Mouse (Mus musculus): Measurements from ENCODE around the gene Vps13d.

Vps13d gene

DNA sequence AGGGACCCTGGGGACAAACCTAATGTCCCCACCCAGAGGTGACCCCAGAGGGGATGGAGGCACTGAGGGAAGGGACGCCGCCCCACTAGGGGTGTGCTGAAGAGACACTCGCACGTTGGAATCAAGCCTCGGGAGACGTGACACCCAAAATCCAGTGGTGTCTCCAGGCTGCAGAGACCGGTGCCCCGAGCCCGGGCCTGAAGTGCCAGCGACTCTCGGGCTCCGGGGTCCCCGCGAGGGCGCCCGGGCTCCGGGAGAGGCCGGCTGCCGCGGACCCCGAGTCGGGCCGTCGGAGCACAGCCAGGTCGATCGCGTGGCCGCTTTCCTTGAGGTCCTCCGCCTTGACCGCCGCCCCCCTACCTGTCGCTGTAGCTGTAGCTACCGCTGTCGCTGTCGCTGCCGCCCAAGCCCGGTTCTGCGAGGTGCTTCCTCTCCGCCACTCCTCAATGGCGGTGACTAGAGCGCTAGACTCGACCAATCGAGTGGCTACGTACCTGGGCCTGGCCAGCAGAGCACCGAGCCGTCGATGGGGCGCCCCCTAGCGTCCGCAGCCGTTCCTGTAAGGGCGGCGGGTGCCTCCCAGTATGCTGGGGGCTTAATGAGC is at the start of gene Vps13d:
TSS of gene Vps13d (minus strand) at position 447 of the 604 bp plus-strand sequence.
- DNase-seq = peak; percentile 95

DNA sequence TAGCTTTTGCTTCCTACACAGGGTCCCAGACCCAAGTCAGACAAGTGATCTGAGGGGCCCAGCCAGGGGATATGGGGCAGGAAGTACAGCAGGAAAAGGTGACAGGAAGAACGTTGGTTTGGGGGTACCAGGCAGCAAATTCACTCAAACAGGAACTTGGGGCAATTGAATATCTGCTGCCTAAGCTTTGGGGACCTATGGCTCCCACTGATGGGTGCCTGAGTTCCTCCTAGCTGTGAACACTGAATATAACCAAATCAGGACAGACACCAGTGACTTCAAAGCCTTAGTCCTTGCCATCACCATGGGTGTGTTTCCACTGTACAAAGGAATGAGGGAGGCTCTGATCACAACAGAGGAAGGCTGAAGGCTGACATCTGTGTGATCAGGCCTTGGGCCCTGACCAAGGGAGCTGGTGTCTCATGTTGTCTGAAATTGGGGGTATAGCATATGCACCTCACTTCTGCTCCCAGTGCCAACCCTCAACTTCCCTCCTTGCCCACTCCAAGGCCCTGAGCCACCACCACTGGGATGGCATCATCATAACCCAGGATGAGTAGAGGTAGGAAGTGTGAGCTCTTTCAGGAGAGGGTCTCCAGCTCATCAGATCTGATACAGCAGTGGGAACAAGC is 48.0 kb upstream of the Vps13d start:
- DNase-seq = no peak

DNA sequence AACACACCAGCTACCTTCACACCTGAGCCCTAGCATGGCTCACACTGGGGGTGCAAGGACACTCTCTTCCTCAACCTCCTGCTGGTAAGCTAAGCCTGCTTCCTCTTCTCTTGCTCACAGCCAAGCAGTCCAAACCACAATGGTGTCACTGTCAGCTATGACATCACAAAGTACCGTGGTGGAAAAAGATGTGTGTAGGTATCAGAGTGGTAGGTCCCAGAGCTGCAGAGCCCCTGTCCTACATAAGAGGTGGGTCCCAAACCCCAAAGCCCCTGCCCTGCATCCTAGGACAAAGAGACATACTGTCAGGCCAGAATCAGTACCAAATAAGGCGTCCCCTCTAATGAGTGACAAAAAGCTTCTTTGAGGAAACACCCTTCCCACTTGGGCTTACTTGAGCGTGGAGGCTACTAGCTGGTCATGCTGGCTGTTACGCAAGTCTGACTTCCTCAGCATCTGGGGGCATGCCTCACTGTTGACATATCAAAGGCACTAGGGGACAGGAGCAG is 46.0 kb upstream of the Vps13d start:
- DNase-seq = no peak

DNA sequence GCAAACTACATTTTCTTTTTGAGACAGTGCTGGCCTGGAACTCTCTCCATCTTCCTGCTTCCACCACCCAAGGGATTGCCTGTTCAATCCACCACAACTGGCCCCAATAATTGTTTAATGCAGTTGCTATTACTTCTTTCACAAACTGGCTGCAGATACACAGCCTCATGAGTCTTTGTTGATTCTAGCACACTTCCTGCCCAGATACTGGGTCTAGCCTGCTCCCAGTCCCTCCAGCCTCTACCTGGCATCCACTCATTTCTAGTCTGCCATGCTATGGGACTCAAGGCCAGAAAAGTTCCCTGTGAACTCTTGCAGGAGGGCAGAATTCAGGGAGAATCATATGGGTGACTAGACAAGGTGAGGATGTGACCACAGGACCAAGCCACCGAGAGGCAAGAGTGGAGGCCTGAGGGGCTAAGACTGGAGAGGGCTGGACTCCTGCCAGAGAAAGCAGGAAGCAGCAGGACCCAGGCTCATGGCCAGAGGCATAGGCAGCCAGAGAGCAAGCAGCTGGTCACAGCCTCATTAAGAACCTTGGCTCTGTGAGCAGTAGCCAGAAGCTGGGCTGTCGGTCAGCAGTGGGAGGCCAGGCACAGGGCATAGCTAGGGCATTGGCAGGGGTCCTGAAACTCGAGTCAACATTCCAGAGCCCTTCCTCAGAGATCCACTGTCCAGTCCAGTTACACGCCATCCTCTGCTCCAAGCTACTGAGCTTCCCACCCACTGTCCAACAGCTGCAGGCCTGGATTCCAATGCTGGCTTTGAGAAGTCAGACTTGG is 44.4 kb upstream of the Vps13d start:
- DNase-seq = peak; percentile 58

DNA sequence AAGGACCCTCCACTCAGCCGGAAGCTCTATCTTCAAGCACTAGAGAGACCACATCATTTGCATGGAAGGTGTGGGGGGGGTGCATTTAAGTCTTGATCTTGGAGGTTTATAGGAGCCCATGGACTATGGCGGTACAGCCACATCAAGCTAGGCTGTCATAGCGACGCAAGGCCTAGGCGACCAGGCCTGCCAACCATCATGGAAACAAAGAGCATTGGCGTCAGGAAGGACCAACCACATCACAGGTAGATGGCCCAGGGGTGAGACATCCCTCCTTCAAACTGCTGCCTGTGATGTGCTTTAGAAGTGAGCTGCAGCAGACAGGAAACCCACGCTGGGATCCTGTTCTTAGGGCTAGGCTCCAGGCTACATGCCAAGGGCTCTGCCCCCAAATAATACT is 41.2 kb upstream of the Vps13d start:
- no peak for DNase-seq

DNA sequence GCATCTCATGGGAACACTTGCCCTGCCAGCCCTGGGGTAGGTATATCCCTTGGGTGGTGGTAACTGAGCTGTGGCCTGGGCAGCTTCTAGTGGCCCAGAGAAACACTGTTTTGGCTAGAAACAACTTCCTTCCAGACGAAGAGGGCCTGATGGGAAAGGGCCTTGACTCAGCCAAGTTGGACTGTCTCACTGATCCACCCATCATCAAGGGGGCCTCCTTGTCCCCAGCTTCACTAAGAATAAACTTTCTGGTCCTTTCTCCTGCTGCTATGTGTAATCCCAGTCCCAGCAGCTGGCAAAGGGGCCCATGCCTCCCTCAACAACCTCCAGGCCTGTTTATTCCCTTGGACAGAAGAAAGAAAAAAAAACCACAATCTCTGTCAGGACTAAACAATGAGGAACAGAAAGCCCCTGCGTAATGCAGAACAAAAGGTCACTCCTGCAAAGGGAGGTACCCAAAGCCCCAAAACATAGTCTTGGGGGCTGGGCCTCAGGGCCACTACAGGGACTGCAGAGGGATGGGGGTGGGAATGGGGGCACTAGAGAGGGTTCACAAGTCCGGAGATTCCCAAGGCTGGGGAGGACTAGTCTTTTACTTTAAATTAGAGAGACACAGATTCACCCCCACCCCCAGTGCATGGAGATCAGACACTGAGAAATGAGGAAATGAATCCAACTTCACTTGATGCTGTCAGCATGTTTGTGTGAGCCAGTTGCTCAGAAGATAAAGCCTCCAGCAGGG is 38.9 kb upstream of the Vps13d start:
- no peak for DNase-seq

DNA sequence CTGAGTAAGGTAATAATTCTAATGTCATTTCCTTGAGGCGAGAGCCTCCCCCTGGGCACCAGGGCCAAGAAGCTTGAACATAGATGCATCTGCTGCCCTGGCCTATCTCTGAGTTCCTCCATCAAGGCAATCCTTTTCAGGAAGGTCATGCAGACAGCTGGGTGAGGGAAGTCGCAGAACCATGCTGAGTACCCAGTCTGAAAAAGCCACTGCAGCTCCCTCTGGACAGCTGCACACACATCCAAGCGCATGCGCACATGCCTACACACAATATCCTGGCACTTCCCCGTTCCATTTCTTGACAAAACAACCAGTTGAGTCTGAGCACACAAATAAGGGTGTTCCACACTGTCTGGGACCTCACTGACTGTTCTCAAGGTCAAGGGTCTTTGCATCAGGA is 36.9 kb upstream of the Vps13d start:
- DNase-seq = no peak

DNA sequence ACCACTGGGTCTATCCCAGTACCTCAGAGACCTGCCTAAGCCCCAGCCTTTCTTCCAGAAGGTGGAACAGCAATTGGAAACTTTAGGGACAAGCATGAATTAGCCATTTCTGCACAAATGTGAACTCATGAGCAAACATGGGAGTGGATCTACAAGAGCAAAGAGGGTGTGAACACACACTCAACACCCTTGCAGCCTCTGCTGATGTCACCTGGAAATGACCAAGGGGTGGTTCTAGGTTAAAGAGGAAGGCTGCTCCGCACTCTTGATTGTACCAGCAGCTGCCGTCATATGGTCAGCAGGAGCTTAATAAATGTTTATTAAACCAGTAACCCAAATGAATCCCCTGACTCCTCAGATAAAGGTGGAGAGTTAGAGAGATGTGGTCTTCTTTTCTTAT is 35.8 kb upstream of the Vps13d start:
- DNase-seq = no peak

DNA sequence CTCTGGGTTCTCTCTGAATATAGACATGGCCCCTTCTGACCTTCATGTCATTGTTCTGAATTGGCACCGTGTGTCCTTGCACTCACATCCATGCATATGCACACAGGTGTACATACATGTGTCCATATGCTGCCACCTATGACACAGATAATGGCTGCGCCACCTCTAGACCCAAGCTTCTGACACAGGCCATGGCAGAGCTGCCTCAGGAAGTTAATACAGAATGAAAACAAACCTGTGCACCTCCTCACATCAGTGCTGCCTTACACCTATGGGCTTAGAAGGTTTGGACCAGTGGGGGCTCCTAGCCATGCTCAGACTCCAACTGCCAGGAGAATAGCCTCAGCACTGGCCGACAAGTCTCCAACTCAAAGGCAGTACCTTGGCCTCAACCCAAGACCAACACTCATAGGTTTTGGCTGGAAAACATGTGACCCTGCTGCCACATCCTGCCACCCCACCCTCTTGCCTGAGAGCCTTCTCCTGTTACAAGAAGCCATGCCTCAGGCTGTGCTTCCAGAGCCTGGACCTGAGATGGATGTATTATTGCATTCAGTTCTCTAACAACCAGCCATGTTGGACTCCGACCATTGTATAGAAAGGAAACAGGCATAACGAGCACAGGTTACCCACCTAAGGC is 34.8 kb upstream of the Vps13d start:
- DNase-seq = no peak

DNA sequence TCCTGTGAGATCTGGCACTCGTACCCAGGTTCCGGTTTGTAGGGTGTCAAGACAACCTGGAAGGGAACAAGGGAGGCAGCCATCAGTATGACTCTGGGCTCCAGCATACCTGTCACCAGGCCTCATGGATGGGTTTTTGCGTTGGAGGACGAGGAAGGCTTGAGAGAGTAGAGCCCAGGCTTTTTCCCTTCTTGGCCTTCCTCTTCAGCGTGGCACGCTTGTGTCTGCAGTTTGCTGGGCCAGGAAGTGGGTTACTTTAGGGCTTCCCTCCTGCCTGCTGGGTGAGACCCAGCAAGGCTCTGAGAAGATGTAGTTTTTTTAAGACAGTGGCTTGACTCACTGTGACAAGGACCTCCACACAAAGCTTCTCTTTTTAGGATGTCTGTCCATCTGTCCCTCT is 34.2 kb upstream of the Vps13d start:
- no peak for DNase-seq

DNA sequence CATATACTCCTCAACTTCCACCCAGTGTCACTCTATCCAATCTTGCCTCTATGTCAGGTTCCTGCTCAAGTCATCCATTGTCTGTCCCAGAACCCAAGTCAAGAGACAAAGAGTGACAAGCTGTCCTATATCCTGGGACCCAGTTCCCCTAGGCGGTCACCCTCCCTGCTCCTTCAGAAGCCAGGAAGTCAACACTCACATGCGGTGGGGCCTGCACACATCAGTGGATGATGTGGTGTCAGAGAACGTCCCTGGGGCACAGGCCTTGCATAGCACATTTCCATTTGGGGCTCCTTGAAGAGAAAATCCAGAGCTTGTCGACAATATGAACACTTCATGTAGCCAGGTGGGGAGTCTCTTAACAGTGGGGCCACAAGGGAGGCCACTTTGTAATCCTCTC is 29.8 kb upstream of the Vps13d start:
- no peak for DNase-seq

DNA sequence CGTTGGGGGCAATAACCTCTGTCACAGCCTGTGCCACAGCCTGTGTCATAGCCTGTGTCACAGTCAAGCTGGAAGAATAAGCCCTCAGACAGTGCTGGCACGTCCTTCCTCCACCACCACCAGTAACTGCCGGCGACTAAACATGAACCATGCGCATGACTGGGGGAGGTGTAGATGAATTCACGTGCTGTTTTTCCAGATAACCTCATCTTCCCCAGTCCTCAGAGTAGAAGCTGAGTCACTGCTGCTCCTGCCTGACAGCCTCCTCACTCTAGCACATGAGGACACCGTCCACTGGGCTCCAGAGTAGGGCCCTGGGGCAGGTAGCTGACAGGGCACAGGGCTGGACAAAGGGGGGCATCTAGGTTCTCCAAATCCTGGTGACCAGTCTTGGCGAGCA is 27.3 kb upstream of the Vps13d start:
- no peak for DNase-seq

DNA sequence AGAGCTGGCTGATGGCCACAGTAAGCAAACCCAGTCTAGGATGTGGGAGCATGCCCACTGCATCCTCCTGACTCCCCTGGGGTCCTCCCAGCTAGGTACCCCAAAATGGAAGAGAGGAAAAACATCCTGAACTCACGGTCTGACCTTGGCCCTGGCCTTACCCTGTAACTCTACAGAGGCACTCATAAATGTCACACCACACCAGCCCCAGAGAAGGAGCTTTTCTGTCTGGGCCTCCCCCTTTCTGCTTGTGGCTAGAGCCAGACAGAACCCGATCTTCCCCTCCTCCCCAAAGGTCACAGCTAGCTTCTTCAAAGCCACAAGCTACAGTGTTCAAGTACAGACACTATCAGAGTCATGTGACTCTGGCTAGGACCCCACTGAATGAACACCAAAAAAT is 26.6 kb upstream of the Vps13d start:
- DNase-seq = no peak

DNA sequence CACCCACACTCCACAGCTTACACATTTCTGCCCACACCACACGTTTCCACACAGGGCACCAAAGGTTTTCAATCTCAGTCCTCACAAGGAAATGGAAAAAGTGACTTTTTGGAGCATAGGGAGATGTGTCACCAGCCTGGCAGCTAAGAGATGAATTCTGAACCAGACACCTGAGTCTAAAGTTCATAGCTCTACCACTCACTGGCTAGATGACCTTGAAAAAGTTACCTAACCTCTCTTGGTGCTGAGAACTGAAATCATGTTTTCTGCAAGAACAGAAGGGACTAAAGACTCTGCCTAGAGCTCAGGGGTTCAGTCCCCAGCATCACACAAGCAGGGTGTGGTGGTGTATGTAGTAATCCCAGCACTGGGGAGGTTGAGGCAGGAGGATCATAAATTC is 25.2 kb upstream of the Vps13d start:
- no peak for DNase-seq

DNA sequence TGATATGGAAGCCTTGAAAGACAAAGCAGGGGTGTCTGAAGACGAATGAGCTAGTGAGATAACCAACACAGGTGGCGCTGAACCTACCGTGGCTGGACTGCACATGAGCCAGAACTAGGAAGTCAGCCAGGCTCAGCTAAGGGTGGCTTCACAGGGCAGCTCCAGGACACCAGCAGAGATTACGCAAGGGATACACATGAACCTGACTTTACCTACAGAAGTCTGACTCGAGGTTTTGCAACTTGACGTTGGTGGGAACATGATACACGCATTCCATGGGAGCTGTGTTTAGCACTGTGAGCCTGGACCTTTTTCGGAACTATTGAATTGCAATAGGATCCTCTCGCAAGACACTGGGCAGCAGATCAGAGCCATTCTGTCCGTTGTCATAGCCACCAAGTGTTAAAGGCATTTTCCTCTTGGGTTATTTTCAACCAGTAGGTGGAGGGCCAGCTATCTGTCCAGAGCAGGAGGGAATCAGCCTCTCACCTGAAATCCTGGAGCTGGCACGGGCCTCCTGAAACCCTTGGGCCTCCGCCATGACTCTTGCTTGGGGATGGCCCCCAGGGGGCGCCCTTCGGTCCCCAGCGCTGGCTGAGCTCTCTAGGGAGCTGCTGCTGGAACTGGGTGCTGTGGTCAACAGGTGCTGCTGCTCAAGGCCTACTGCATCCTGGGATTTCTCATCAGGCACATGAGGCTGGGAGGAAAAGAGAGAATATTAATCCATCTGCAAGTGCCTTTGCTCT is 24.6 kb upstream of the Vps13d start:
- DNase-seq = no peak

DNA sequence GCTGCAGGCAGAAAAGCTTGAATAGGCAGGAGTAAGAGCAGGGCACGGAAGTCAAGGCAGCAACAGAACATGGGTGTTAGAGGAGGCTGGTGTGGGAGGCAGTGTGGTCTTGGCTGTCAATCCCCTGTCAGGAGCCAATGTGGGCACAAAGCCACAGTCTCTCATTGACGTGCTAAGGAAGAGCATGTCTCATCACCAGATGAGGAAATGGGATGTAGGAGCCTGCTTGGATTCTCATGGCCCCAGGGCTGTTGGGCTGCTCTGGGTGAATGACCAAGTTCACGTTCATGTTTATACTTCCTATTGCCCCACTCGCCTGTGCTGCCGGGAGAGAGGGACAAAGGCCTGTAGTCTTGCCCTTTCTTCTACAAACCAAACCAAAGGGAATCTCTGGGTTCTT is 23.0 kb upstream of the Vps13d start:
- DNase-seq = no peak

DNA sequence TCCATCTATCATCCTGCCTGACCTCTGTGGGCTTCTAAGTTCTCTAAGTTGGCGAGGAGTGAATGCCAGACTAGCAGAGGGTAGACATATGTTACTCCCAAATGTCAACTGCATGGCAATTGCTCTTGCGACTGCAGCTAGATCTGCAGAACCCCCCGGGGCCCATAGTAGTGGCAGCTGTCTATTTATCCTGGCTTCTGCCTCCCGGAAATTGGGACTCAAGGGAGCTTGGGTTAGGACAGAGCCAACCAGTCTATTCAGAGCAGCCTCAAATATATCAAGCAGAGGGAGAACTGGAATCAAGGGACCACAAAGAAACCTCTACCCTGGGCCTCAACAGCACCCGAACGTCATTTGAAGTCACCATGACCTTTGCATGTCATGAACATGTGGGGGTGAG is 22.2 kb upstream of the Vps13d start:
- no peak for DNase-seq

DNA sequence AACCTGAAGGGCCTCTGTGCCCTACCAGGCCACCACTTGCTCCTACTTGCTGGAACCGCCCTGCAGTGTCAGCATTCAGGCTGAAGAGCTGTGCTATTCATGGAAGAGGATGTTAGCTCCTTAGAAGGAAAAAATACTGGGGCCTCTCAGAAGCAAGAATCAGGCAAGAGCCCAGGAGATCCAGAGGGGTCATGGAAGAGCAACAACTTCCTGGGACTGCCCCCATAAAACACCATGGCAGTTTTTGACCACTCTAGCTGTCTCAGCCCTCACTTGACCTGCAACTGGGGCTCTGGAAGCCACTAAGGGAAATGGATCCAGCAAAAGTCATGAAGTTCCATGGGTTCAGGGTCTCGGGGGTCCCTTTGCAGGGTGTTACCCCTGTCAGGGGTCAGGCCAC is 20.6 kb upstream of the Vps13d start:
- DNase-seq = no peak

DNA sequence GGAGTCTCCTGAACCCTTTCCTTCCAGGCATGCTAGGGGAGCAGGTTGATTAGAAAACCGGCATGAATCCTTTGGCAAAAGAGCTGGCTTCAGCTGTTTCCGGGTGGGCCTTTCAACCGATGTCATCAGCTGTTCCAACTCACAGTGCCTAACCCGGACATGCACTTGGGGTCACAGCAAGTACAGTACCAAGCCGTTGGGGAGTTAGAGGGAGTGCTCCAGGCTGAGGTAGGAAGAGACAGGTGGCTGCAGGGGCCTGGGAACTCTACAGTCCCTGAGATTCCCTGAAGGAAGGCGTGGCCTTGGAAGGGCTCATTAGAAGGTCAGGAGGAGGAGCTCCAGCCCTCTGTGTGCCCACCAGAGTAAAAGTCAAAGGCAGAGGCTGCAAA is 20.0 kb upstream of the Vps13d start:
- no peak for DNase-seq

DNA sequence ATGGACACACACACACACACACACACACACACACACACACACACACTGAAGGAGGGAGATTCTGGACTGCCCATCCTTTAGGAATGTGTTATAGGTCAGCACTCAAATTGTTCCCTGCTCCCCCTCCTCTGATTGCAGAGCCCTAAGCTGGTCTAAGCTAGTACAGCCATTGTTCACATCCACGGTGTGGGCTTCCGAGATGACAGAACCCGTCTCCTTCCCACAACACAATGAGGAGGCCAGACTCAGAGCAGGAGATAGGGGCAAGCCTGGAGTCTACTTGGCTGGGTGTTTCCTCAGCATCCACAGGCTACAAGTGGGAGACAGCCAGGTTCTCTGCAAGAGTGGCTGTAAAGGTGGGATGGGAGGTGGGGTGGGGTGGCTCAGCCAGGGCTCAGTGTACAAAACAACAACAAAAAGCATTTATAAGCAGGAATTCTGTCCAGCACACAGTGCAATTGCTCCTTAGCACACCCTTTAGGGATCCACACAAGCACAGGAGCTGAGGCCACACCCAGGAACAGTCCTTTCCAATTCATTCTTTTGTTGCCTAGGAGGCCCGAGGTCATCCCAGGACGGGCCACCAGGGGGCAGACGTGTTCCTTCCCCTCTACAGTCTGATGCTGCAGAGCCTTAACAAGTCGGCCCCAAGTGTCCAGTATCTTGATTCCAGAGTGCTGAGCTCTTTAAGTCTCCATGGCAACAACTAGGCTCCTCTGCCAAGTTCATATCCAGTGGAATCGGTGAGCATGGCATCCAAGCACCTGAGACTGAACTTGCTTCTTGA is 19.4 kb upstream of the Vps13d start:
- DNase-seq = peak; percentile 87

DNA sequence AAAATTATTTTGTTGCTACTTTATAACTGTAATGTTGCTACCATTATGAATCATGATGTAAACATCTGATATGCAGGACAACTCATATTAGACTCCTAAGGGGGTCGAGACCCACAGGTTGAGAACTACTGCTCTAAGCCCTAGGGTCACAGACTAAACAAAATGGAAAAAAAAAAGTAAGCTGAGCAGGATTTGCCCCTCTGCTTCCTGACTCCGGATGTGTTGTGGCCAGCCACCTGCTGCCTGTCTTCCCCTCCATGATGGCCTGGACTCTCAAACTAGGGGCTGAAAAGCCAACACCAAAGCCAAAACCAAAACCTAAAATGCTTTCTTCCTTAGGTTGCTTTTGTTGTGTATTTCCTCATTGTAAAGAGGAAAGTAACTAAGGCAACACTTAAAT is 16.3 kb upstream of the Vps13d start:
- no peak for DNase-seq
